Mouse (Mus musculus): ENCODE measurements around the gene Def8. TPM values are rescaled to one million over a fixed set of nuclear protein-coding genes. Genes with fewer than 3 reads are reported as not detected.
A peak's percentile ranks its signal among the peaks of the same experiment; 100 is the strongest.

The Def8 gene
- total and polyA plus RNA-seq, 3 experiments: 12.6 to 18.6 (median 16.7) TPM

DNA sequence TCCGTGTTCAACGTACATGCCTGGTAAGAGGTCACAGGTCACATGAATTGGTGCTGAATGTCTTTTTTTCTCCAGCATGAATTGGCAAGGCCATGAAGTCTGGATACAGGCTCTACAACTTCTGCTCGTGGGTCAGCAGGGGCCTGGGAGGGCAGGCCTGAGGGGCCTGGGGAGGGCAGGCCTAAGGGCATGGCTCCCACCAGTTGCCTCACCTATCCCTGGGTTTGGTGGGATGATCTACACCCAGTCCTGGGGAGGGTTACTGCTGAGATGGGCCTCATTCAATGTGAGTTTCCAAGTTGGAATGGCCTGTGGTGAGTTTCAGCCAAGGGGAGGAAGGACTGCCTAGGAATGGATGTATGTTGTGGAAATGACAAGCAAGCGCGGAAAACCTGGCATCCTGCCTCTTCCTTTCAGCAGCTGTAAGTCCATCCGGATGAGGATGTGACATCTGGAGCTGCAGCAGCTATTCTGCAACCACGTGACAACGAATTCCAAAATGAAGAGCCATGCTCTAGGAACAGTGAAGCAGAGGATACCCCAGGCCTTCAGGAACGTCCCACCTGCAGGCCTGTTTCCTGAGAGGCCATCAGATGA lies 20.5 kb upstream of the Def8 start:
- peaks cover 64% of the 10 kb centered on the region for H3K36me3 ChIP-seq (replicated peaks)
- no peak overlapping the region for H3K4me3 ChIP-seq (ENCODE audit: low read depth, low read length)
- H3K27me3 ChIP-seq (ENCODE audit: insufficient read depth, low read length): peaks cover 5% of the 10 kb centered on the region; the same call in 1 of the 2 replicates
- peaks cover 49% of the 10 kb centered on the region for H3K4me1 ChIP-seq (ENCODE audit: insufficient read depth, low read depth, low read length)
- DNase-seq (ENCODE audit: low spot score): no peak
- no peaks in the 10 kb centered on the region for H3K9me3 ChIP-seq (replicated peaks)
- TF ChIP-seq CTCF (IDR thresholded peaks at IDR 0.05; ENCODE audit: low read depth, low read length) (no peak), GATA2 (IDR thresholded peaks at IDR 0.05; ENCODE audit: borderline replicate concordance, low read depth, low read length) (no peak), POLR2AphosphoS5 (IDR thresholded peaks at IDR 0.05; ENCODE audit: insufficient replicate concordance, low read depth, low read length) (0 out of 2 replicates have a peak, but pooled peaks have one; percentile 34), GATA1 (IDR thresholded peaks at IDR 0.05; ENCODE audit: borderline replicate concordance, low read length) (no peak), TAL1 (conservative IDR thresholded peaks at IDR 0.05; ENCODE audit: low read depth, low read length) (no peak)
- ATAC-seq (ENCODE audit: extremely low read depth, insufficient number of reproducible peaks, low FRiP score, poor library complexity, severe bottlenecking): no peak

DNA sequence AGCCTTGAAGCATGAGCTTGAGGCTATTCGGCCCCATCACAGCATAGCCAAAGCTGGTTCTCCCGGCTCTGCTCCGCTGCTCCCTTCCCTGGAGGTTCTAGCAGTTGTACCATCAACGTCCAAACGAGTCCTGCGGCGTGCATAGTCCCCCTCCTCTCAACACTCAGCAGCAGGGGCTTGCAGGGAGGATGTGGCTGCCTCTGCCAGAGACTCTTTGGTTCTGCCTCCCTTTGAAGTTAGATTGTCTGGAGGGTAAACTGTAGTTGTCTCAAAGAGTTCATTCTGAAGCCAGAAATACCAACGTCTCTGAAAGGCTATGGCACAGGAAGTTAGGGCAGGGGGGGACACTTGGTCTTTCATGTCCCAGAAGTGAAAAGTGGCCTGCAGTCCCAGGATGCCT lies 18.8 kb upstream of the Def8 start:
- TF ChIP-seq TAL1 (conservative IDR thresholded peaks at IDR 0.05; ENCODE audit: low read depth, low read length) (no peak), GATA2 (IDR thresholded peaks at IDR 0.05; ENCODE audit: borderline replicate concordance, low read depth, low read length) (no peak)
- ATAC-seq (ENCODE audit: extremely low read depth, insufficient number of reproducible peaks, low FRiP score, poor library complexity, severe bottlenecking) (no peak), DNase-seq (ENCODE audit: low spot score) (no peak)
- Histone ChIP-seq H3K36me3 (replicated peaks) (peaks cover 47% of the 10 kb centered on the region), H3K27me3 (ENCODE audit: insufficient read depth, low read length) (peaks cover 19% of the 10 kb centered on the region; the same call in 1 of the 2 replicates), H3K4me1 (ENCODE audit: insufficient read depth, low read depth, low read length) (peaks cover 48% of the 10 kb centered on the region), H3K9me3 (replicated peaks) (no peaks in the 10 kb centered on the region), H3K4me3 (ENCODE audit: low read depth, low read length) (no peak overlapping the region)

DNA sequence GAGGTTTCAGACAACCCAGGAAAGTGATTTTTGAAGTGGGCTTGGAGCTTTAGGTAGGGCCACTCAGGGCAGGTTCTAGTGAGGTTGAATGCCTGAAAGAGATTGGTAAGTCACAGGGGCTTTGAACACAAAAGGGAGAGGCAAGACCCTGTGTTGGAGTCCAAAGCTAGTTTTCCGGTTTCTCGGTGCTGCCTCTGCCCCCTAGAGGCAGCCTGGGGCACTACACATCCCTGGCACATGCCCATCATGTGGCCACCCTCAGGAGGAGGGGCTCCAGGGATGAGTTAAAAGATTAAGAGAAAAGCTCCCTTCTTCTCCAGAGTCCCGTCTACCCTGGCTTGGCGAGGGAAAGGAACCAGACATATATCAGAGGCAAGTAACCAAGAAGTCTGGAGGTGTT lies 16.5 kb upstream of the Def8 start, which contains the start of gene Mc1r:
Gene Mc1r (plus strand): TSS at position 322 of the 400 bp plus-strand sequence.
- peaks cover 42% of the 10 kb centered on the region for H3K27me3 ChIP-seq (ENCODE audit: insufficient read depth, low read length)
- H3K4me1 ChIP-seq (ENCODE audit: insufficient read depth, low read depth, low read length): peaks cover 63% of the 10 kb centered on the region
- DNase-seq (ENCODE audit: low spot score) (peak; percentile 33), ATAC-seq (ENCODE audit: extremely low read depth, insufficient number of reproducible peaks, low FRiP score, poor library complexity, severe bottlenecking) (no peak)
- H3K4me3 ChIP-seq (ENCODE audit: low read depth, low read length): peak within 1 kb of the TSS; percentile 18; the same call in 1 of the 2 replicates
- peaks cover 25% of the 10 kb centered on the region for H3K36me3 ChIP-seq (replicated peaks)
- TF ChIP-seq POLR2AphosphoS5 (IDR thresholded peaks at IDR 0.05; ENCODE audit: insufficient replicate concordance, low read depth, low read length) (no peak), GATA2 (IDR thresholded peaks at IDR 0.05; ENCODE audit: borderline replicate concordance, low read depth, low read length) (no peak), CTCF (IDR thresholded peaks at IDR 0.05; ENCODE audit: low read depth, low read length) (peak; percentile 99)
- no peaks in the 10 kb centered on the region for H3K9me3 ChIP-seq (replicated peaks)

DNA sequence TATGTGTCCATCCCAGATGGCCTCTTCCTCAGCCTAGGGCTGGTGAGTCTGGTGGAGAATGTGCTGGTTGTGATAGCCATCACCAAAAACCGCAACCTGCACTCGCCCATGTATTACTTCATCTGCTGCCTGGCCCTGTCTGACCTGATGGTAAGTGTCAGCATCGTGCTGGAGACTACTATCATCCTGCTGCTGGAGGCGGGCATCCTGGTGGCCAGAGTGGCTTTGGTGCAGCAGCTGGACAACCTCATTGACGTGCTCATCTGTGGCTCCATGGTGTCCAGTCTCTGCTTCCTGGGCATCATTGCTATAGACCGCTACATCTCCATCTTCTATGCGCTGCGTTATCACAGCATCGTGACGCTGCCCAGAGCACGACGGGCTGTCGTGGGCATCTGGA lies 15.7 kb upstream of the Def8 start:
- peak overlapping the region; percentile 18; the same call in 1 of the 2 replicates for H3K4me3 ChIP-seq (ENCODE audit: low read depth, low read length)
- peaks cover 16% of the 10 kb centered on the region for H3K36me3 ChIP-seq (replicated peaks)
- no peaks in the 10 kb centered on the region for H3K9me3 ChIP-seq (replicated peaks)
- ATAC-seq (ENCODE audit: extremely low read depth, insufficient number of reproducible peaks, low FRiP score, poor library complexity, severe bottlenecking) (no peak), DNase-seq (ENCODE audit: low spot score) (no peak)
- peak; percentile 20; the same call in 1 of the 2 replicates for TF ChIP-seq TAL1 (conservative IDR thresholded peaks at IDR 0.05; ENCODE audit: low read depth, low read length)
- no peak for TF ChIP-seq GATA1 (IDR thresholded peaks at IDR 0.05; ENCODE audit: borderline replicate concordance, low read length)
- H3K27me3 ChIP-seq (ENCODE audit: insufficient read depth, low read length): peaks cover 50% of the 10 kb centered on the region
- H3K4me1 ChIP-seq (ENCODE audit: insufficient read depth, low read depth, low read length): peaks cover 71% of the 10 kb centered on the region

DNA sequence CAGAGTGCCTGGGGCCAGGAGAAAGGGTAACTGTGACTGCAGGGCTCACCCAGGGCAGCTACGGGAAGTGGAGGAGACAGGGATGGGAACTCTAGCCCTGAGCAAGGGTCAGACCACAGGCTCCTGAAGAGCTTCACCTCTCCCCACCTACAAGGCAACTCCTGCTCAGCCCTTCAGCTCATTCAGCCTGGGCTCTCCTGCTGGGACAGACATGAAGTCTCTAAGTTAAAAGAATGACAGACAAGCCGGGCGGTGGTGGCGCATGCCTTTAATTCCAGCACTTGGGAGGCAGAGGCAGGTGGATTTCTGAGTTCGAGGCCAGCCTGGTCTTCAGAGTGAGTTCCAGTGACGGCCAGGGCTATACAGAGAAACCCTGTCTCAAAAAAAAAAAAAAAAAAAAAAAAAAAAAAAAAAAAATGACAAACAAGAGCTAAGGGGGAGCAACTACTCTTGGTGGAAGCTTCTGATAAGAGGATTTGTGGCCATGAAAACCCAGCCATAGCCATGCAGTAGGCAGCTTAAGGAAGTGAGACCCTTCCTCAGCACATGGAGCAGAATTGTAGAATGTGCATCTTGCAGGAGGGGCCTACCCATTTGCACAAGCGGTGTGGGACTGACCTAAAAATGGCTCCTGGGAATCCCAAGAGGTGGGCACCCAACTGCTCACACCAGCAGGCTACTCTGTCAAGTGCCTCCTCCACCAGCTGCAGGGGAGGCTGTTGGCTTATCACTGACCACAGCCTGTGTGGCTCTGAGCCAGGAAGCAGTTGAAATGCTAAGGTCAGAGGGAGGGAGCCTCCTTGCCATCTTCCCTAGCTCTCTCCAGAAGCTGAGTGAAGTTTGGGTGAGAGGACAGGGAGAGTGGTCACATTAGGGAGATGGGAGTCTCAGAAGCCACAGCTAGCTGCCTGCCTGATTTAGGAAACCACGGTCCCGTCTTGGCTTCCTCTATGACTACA lies 14.5 kb upstream of the Def8 start:
- H3K4me1 ChIP-seq (ENCODE audit: insufficient read depth, low read depth, low read length): peaks cover 81% of the 10 kb centered on the region

DNA sequence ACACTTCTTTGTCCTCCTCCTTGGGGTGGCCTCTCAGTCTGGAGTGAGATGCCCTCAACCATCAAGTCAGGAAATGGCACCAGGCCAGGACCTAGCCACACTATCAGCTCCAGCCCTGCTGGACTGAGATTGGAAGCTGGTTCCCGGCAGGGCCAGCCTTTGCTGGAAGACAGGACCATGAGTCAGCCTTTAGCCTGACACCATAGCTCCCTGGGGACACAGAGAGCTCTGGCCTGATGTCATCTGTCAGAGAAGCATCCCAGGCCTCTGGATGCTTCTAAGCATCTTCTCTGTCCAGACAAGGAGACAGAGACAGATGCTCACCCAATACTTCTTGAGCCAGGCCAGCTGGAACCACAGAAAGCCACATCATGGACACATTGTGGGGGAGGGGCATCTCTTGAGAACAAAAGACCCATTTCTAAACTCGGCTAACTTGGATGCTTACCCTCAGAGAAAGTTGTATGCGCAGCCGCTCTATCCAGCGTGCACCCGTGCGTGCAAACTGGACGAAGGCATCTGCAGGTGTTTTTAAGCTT lies 13.2 kb upstream of the Def8 start:
- TF ChIP-seq TAL1 (conservative IDR thresholded peaks at IDR 0.05; ENCODE audit: low read depth, low read length) (no peak), POLR2AphosphoS5 (IDR thresholded peaks at IDR 0.05; ENCODE audit: insufficient replicate concordance, low read depth, low read length) (no peak), GATA1 (IDR thresholded peaks at IDR 0.05; ENCODE audit: borderline replicate concordance, low read length) (no peak), CTCF (IDR thresholded peaks at IDR 0.05; ENCODE audit: low read depth, low read length) (no peak), GATA2 (IDR thresholded peaks at IDR 0.05; ENCODE audit: borderline replicate concordance, low read depth, low read length) (no peak)
- ATAC-seq (ENCODE audit: extremely low read depth, insufficient number of reproducible peaks, low FRiP score, poor library complexity, severe bottlenecking): no peak
- Histone ChIP-seq H3K36me3 (replicated peaks) (no peaks in the 10 kb centered on the region), H3K27me3 (ENCODE audit: insufficient read depth, low read length) (peaks cover 62% of the 10 kb centered on the region), H3K4me1 (ENCODE audit: insufficient read depth, low read depth, low read length) (peaks cover 78% of the 10 kb centered on the region), H3K4me3 (ENCODE audit: low read depth, low read length) (no peak overlapping the region; the same call in 1 of the 2 replicates), H3K9me3 (replicated peaks) (no peaks in the 10 kb centered on the region)
- peak; percentile 15 for DNase-seq (ENCODE audit: low spot score)

More for the DNA sequence above, 14.5 kb upstream of the Def8 start:
- Histone ChIP-seq H3K27me3 (ENCODE audit: insufficient read depth, low read length) (peaks cover 61% of the 10 kb centered on the region), H3K9me3 (replicated peaks) (no peaks in the 10 kb centered on the region), H3K4me3 (ENCODE audit: low read depth, low read length) (peak overlapping the region; percentile 11; the same call in 1 of the 2 replicates), H3K36me3 (replicated peaks) (peaks cover 7% of the 10 kb centered on the region)
- DNase-seq (ENCODE audit: low spot score) (peak; percentile 58), ATAC-seq (ENCODE audit: extremely low read depth, insufficient number of reproducible peaks, low FRiP score, poor library complexity, severe bottlenecking) (peak; percentile 64)
- TF ChIP-seq TAL1 (conservative IDR thresholded peaks at IDR 0.05; ENCODE audit: low read depth, low read length) (peak; percentile 52), GATA2 (IDR thresholded peaks at IDR 0.05; ENCODE audit: borderline replicate concordance, low read depth, low read length) (no peak), CTCF (IDR thresholded peaks at IDR 0.05; ENCODE audit: low read depth, low read length) (no peak), POLR2AphosphoS5 (IDR thresholded peaks at IDR 0.05; ENCODE audit: insufficient replicate concordance, low read depth, low read length) (no peak), GATA1 (IDR thresholded peaks at IDR 0.05; ENCODE audit: borderline replicate concordance, low read length) (no peak)

All from G1E (cell line).